Mouse (Mus musculus): ENCODE measurements around the gene Hist1h3e.
"Not testable (repeated sequence)": the region's sequence is repeated elsewhere in the genome, so short reads cannot be mapped to it uniquely, and the experiment has no call there.

The Hist1h3e gene

DNA sequence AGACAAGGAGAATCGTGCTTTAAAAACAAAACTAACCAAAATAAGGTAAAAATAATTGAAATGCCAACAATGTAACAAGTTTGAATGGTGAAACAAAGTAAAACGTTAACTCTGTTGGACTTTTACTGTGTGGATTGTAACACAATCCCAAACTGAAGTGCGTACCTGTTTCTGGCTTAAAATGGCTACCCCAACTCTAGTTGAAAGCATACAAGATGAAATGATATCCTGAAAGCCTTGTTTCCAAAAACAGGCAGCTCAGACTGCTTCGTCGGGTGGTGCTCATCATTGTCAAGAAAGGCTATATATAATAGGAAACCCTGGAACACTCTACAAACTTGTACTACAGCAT lies 662 bp downstream of the Hist1h3e start:
- not testable (repeated sequence) for DNase-seq (ENCODE audit: low spot score)

DNA sequence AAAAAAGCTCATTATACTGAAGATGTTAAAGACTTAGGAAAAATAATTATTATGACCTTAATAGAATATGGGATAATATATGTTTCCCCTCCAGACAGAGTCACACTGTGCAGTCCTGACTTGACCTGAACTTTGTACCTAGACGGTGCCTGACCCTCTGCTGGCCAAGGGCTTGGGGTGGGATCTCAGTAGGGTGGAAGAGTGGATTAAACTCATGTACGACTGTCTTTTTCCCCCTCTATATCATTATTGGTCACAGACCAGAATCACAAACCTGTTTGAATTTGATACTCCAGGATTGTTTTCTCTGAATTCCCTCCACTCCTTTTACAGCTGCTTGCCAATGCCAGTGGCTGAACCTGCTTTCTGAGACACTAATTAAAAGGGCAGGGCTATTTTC lies 1.5 kb downstream of the Hist1h3e start:
- DNase-seq (ENCODE audit: low spot score), result not testable (repeated sequence)

DNA sequence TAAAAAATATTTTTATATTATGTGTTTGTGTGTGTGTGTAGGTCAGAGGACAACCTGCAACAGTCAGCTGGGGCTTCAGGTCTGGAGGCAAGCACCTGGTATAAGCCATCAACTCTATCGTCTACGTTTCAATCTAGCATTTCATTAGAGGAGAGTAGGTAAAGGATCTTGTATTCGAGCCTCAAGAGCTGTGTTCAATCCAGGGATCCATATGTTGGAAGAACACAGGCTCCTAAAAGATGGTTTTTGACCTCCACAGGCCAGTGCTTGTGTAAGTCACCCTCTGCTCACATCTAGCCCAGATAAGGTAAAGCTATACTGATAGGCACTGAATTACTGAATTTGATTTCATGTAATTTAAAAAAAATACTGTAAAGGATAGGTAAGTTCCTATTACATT lies 5.3 kb downstream of the Hist1h3e start:
- no peak for DNase-seq (ENCODE audit: low spot score)

DNA sequence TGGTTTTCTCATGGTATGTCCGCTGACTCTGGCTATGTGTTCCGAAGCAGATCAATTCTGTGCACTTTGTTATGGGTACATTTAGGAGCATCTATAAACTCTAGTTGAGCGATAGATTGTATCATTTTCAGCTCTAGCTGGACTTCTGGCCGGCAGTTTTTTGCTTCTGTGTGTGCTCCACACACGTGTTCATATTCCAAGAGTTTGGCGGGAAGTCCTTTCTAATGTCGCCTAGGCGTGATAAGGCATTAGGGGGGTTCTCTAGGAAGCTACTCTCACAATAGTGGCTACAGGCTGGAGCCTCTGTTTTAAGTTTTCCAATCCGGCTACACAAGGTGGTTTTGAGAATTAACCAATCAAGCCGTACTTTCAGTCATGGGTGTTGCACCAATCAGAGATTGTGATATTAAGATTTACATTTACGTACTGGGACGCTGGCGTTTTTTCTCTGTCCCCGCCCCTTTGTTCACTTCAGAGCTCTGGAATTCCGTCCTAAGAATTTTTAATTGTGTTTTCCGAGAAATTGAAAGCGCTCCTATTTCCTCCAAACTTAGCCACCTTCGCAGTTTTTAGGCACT lies 6.2 kb downstream of the Hist1h3e start:
- DNase-seq (ENCODE audit: low spot score), result peak; percentile 63

DNA sequence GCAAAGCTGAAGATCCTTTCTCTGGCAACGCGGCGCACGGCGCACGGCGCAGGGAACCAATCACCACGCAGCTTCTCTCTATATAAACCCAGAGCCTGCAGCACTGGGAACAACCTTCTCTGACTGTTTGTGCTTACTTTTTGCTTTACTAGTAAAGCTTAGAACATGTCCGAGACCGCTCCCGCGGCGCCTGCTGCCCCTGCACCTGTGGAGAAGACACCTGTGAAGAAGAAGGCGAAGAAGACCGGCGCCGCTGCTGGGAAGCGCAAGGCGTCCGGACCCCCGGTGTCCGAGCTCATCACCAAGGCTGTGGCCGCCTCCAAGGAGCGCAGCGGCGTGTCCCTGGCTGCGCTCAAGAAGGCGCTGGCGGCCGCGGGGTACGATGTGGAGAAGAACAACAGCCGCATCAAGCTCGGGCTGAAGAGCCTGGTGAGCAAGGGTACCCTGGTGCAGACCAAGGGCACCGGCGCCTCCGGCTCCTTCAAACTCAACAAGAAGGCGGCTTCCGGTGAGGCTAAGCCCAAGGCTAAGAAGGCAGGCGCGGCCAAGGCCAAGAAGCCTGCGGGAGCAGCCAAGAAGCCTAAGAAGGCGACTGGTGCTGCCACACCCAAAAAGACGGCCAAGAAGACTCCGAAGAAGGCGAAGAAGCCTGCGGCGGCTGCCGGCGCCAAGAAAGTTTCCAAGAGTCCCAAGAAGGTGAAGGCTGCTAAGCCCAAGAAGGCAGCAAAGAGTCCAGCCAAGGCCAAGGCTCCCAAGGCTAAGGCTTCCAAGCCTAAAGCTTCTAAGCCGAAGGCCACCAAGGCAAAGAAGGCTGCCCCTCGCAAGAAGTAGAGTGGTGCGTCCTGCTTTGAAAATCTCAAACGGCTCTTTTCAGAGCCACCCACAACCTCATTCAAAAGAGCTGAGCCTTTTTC lies 7.0 kb downstream of the Hist1h3e start:
- DNase-seq (ENCODE audit: low spot score), result peak; percentile 60

DNA sequence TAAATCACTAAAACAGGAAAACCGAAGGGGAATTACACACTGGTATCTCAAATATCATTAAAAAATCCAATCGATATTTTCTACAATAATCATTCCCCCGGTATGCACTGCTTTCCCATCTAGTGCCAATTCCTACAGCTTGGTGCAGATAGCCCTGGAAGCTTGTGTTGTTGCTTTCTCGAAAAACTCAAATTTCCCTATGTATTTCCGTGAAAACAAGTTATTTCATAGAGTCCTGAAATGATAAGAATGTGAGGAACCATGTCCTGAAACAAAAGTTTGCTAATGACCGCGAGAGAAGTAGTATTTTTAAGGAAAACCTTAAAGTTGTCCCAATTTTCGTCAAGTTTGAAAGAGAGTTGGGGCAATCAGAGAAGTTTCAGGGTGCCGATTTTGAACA lies 7.8 kb downstream of the Hist1h3e start:
- DNase-seq (ENCODE audit: low spot score), result no peak

DNA sequence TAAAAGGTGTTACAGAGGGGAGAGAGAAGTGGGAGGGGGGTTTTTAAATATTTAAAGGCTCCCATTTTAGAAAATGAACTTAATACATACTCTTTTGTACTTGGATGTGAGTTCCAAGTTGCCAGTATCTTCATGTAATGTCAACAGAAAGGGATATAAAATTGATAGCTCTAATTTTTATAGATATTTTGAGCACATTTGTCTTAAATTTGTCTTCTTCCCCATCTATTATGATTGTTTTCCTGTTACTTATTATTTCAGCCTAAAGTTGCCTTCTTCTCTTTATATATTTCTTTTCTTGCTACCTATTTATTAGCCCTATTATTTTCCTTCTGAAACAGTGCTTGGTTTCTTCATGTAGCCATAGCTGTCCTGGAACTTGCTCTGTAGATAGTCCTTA lies 9.2 kb downstream of the Hist1h3e start, which contains the start of gene Hist1h1d:
Gene Hist1h1d (plus strand): TSS at position 301 of the 400 bp plus-strand sequence.
- no peak for DNase-seq (ENCODE audit: low spot score)

DNA sequence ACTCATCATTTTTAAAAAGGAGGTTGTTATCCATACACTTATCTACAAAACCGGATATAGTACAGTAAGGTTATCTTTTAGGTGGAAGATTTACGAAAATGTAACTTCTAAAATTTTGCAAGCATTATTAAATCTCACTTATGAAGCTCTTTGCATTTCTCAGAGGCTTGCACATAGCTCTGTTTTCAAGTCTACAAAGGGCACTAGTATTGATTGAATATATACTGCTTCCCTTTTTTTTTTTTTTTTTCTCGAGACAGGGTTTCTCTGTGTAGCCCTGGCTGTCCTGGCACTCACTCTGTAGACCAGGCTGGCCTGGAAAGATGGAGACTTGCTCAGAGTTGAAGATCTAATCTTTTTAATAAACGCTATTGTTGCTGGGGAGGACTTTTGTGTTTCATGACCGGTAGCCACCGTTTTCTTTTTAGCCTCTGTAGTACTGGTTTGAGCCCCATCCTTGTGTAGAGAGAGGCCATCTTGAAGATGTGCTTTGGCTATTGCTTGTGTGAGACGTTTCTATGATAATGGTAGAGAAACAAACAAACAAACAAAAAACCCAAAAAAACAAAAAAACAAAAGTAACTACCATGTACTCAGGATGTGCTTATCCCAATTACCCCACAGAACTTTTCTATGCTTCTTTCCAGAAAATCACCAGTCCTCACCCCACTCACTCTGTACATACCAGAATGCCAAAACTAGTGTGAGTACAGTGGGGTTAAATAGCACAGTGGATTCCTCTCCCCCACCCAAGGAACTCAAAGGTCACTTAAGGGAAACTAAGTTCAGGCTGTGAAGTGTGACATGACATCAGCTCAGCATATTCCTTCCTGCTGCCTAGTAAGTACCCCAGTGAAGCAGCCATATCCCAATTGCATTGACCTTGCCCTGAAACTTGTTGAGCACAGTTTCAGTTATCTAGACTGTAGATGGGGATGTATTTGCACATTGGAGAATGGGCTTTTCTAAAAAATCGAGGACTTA lies 9.9 kb downstream of the Hist1h3e start:
- DNase-seq (ENCODE audit: low spot score), result no peak

DNA sequence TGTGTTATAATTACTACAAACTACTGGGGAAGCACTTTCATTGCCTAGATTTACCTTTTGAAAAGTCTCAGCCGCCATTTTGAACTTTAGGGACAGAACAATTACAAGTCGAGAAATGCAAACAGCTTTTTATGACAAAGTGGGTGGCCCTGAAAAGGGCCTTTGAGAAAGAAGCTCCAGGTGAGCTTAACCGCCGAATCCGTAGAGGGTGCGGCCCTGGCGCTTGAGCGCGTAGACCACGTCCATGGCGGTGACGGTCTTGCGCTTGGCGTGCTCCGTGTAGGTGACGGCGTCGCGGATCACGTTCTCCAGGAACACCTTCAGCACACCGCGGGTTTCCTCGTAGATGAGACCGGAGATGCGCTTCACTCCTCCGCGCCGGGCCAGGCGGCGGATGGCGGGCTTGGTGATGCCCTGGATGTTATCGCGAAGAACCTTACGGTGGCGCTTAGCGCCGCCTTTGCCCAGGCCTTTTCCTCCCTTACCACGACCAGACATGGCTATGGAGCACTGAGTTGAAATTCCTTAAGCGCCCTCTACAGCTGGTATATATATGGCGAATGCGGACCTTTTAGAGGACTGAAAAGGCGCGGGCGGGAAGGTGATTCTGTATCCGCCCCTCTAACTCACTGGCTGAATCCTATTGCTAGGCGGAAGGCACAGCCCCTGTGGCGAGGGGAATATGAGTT lies 10.9 kb downstream of the Hist1h3e start, which contains the start of gene Hist1h4f:
Gene Hist1h4f (minus strand): TSS at position 503 of the 689 bp plus-strand sequence.
- DNase-seq (ENCODE audit: low spot score), result peak; percentile 83

DNA sequence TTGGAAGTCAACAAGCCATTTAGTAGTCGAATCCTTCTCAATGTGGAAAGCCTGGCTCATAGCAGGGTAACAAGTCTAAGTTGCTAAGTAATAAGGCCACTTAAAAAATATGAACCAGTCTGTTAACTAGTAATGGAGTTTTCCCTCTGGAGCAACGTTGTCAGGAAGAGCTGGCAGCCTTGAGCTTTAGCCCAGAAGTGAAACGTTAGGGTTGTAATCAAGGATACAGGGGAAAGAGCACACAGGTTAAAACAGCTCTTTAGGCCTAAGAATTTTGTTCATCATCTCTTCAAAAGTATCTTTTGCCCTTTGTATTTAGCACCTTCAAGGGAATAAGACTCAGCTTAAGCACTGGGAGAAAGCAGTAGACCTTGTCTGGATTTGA lies 11.4 kb downstream of the Hist1h3e start:
- DNase-seq (ENCODE audit: low spot score), result no peak

DNA sequence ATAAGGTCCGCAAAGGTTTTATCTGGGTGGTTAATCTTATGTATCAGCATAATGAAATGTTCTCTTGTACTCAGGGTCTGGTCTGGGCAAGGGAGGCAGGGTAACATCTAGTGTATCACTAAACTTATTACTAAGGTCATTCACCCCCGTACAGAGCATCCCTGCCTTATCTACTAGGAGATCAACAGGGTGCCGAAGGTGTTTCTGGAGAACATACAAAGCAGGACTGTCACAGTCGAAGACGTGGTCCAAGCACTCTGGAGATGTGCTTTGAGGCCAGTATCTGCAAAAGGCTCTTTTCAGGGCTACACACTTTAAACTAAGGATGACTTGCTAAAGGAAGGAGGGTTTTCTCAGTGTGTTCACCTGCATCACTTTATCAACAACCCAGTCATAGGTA lies 15.5 kb downstream of the Hist1h3e start:
- no peak for DNase-seq (ENCODE audit: low spot score)

DNA sequence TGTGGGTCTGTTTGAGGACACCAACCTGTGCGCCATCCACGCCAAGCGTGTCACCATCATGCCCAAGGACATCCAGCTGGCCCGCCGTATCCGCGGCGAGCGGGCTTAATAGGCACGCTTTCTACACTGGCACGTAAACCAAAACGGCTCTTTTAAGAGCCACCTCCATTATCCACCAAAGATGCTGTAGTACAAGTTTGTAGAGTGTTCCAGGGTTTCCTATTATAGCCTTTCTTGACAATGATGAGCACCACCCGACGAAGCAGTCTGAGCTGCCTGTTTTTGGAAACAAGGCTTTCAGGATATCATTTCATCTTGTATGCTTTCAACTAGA lies 17.4 kb downstream of the Hist1h3e start:
- not testable (repeated sequence) for DNase-seq (ENCODE audit: low spot score)

DNA sequence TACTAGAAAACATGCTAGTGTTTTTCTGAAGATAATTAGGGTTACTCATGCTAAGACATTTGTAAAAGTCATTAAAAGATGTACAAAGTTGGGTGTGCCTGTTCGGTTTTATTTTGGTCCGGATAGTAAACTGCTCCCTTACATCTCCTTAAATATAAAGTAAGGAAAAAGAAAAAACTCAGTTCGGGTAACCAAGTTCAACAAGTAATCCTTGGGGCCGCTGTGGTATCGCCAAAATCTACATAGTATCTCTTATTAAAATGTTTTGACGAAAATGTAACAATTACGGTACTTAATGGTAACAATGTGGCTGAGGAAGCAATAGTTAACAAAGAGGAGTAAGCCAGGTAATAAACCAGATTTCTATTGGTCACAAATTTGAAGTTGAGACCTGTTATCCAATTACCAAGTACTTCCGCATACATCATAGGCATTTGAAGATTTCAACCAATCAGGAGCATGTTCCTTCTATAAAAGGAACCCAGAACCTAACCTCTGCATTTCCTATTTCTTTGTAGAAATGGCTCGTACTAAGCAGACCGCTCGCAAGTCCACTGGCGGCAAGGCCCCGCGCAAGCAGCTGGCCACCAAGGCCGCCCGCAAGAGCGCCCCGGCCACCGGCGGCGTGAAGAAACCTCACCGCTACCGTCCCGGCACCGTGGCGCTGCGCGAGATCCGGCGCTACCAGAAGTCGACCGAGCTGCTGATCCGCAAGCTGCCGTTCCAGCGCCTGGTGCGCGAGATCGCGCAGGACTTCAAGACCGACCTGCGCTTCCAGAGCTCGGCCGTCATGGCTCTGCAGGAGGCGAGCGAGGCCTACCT lies 18.0 kb downstream of the Hist1h3e start, which contains the start of gene Hist1h3f:
Gene Hist1h3f (plus strand): TSS at position 88 of the 822 bp plus-strand sequence.
- DNase-seq (ENCODE audit: low spot score), result peak; percentile 83

DNA sequence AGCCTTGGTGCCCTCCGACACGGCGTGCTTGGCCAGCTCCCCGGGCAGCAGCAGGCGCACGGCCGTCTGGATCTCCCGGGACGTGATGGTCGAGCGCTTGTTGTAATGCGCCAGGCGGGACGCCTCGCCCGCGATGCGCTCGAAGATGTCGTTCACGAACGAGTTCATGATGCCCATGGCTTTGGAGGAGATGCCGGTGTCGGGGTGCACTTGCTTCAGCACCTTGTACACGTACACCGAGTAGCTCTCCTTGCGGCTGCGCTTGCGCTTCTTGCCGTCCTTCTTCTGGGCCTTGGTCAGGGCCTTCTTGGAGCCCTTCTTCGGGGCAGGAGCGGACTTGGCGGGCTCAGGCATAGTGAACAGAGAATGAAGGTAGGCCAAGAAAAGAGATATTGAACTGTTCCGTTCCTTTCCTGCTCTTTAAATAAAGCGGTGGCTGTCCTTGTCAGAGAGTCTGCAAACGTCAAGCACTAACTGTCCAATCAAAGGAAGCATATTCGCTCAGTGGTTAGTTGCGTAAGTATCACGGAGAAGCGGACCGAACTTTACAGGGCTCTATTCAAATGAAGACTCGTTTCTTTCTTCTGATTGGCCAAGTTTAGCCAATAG lies 19.1 kb downstream of the Hist1h3e start, which contains the start of gene Hist1h2bh:
Gene Hist1h2bh (minus strand): TSS at position 394 of the 609 bp plus-strand sequence.
- DNase-seq (ENCODE audit: low spot score), result peak; percentile 83

DNA sequence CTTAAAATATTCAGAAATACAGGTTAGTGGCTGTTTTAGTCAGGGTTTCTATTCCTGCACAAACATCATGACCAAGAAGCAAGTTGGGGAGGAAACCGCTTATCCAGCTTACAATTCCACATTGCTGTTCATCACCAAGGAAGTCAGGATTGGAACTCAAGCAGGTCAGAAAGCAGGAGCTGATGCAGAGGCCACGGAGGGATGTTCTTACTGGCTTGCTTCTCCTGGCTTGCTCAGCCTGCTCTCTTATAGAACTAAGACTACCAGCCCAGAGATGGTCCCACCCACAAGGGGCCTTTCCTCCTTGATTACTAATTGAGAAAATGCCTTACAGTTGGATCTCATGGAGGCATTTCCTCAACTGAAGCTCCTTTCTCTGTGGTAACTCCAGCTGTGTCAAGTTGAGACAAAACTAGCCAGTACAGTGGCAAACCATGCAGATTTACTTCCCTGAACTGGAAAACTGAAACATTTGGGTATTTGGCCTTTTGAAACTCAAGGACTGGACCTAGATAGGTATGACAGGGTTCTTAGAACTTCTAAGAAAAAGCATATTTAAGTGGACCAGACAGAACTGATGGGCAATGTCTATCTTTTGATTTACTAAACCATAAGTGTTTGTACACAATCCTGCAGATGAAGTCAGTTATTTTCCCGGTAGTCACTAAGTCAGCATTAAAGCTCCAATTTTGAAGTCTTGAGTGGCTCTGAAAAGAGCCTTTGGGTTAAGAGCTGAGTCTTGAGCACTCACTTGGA lies 19.8 kb downstream of the Hist1h3e start:
- DNase-seq (ENCODE audit: low spot score), result not testable (repeated sequence)

DNA sequence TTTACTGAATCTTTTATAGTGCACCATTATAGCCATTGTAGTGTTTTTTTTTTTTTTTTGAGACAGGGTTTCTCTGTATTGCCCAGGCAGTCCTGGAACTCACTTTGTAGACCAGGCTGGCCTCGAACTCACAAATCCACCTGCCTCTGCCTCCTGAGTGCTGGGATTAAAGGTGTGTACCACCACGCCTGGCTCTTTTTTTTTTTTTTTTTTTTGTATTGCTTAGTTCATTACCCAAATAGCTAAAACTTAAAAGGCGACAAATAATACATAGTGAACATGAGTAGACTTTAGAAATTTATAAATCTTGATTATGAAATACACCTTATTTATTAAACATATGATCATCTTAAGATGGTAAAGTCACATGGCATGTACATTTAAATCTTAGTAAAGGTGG lies 20.7 kb downstream of the Hist1h3e start:
- DNase-seq (ENCODE audit: low spot score), result no peak

DNA sequence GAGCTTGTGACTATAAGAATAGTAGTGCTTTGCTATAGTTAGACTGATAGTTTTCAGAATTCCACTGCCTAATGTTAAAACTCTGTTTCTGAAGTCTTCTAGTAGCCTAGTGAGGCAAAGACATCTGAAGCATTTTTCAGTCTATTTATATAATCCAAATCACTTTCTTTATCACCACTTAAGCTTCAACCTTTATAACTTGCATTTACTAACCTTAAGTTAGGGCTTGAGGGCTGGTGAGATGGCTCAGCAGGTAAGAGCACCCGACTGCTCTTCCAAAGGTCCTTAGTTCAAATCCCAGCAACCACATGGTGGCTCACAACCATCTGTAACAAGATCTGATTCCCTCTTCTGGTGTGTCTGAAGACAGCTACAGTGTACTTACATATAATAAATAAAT lies 22.3 kb downstream of the Hist1h3e start:
- not testable (repeated sequence) for DNase-seq (ENCODE audit: low spot score)

DNA sequence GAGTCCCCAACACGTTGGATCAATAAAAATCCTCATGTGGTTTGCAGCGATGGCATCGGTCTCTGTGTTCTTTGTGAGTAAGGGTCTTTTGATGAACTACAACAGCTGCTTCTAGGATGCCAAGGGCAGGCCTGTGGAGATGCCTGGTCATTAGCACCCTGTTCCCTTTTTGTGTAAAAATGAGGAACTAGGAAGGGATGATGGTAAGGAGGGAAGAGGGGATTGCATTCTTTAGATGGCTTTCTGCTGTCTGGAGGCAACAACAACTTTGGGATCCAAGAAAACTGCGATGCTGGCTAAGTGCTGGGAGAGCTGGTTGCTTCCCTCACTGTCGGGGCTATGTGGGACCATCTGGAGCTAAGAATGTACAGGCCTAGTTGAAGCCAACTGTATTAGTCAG lies 23.9 kb downstream of the Hist1h3e start:
- DNase-seq (ENCODE audit: low spot score), result no peak

DNA sequence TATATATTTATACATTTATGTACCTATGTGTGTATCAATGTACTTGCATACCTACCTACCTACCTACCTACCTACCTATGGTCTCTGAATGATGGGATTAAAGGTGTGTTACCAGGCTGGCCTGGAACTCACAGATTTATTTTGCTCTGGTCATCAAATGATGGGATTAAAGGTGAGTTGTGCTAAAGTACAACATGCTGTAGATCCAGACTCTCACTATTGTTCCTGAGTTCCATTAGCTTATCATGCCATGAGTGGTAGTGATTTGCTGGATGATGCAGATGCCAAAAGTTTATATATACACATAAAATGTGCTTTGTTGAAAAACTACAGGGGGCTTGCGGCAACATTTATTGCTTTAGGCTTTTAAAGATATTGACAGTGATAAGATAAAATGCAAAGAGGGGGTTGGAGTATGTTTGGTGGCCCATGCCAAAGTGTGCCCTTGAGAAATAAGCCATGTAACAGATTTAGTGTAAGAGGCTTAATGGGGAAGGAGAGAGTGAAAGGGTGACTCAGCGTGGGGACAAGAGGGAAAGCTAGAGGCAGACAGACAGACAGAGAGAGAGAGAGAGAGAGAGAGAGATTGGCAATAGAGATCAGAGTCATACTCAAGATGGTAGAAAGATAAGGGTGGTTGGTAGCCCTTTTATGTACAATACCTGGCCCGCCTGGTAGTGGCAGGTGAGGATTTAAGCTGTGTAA lies 25.0 kb downstream of the Hist1h3e start:
- no peak for DNase-seq (ENCODE audit: low spot score)
